7 mouse cellular contexts compared by ENCODE assay signal in the genomic region with DNA sequence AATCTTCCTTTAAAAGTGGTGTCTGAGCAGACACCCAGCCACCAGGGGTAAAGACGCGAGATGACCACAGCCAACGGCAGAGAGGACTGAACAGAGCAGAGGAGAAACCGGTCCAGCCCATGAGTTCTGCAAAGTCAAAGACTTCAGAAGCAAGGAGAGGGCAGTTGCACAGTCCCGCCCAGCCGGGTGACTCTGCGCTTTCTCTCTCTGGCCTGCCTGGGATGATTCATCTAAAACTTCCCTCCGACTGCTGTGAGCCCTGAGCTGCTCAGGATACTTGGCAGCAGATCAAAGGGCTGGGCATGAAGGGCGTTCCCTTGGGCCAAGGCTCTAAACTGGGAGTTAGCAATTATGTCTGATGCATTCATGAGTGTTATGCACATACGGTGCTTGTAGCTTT. TPM values are rescaled to one million over a fixed set of nuclear protein-coding genes. Genes with fewer than 3 reads are reported as not detected.
DNase-seq lines count a peak whose midpoint lies in the region.

No protein-coding gene starts in this region.

- DNase-seq in ZHBTc4 (ENCODE audit: low read depth, low spot score), result peak; percentile 82
- DNase-seq in embryo, embryonic 11 days, result peak; percentile 79
- peak; percentile 86 for DNase-seq in heart, adult 8-10 months (ENCODE audit: low spot score)
- peak; percentile 96 for DNase-seq in kidney, adult 9 months
- peak; percentile 94 for DNase-seq in lung, postnatal 10 days
- peak; percentile 91 for DNase-seq in skeletal muscle tissue, adult 2 months (ENCODE audit: low read depth, low spot score)
- DNase-seq in thymus, postnatal 0 days (ENCODE audit: low spot score), result no peak

RNA-seq across cellular contexts. Expression of gene Gipc2, which starts 51.2 kb away (rescaled TPM):
- 1 to 10 TPM; 3.0 to 4.8 (median 3.4) TPM for total RNA-seq in heart, adult 8-10 months (2022)
- 1.1 and 1.4 TPM in 2 replicates for polyA plus RNA-seq in thymus, postnatal 0 days (2015; fragmentation: Nextera tagmentation; extraction: Ambion mirVana)
